Mouse (Mus musculus) limb, embryonic 15.5 days (tissue): ENCODE measurements around the gene Vkorc1l1. TPM values are rescaled to one million over a fixed set of nuclear protein-coding genes. Genes with fewer than 3 reads are reported as not detected.
A peak's percentile ranks its signal among the peaks of the same experiment; 100 is the strongest.
"Not testable (repeated sequence)": the region's sequence is repeated elsewhere in the genome, so short reads cannot be mapped to it uniquely, and the experiment has no call there.

Experiments
- ATAC-seq: fragments of 200-750 bp; cut with Nextera tagmentation; 2 replicates; pipeline ENCODE4 v1.8.0; 2017; ENCODE audit warnings: low read depth, moderate TSS enrichment; ENCODE audit not compliant: insufficient number of reproducible peaks, low FRiP score, low TSS enrichment
- H3K27ac ChIP-seq: fragments of 300-500 bp; sonication (generic); 2 replicates; pipeline ENCODE4 v1.5.1; 2015; ENCODE audit warnings: moderate library complexity, mild to moderate bottlenecking, inconsistent platforms
- H3K27me3 ChIP-seq: fragments of 300-500 bp; sonication (generic); 2 replicates; pipeline ENCODE4 v1.6.1; 2015; ENCODE audit warnings: inconsistent platforms
- H3K36me3 ChIP-seq: fragments of 300-500 bp; sonication (generic); 2 replicates; pipeline ENCODE4 v1.6.1; 2015; ENCODE audit warnings: inconsistent platforms
- H3K4me1 ChIP-seq: fragments of 300-500 bp; sonication (generic); 2 replicates; pipeline ENCODE4 v1.6.1; 2015; ENCODE audit warnings: inconsistent platforms
- H3K4me2 ChIP-seq: fragments of 300-500 bp; sonication (generic); 2 replicates; pipeline ENCODE4 v1.6.1; 2015; ENCODE audit warnings: mild to moderate bottlenecking, inconsistent platforms
- H3K4me3 ChIP-seq: fragments of 300-500 bp; sonication (generic); 2 replicates; pipeline ENCODE4 v1.5.1; 2015; ENCODE audit warnings: mild to moderate bottlenecking, inconsistent platforms
- H3K9ac ChIP-seq: fragments of 300-500 bp; sonication (generic); 2 replicates; pipeline ENCODE4 v1.6.1; 2015; ENCODE audit warnings: inconsistent platforms
- H3K9me3 ChIP-seq: fragments of 300-500 bp; sonication (generic); 2 replicates; pipeline ENCODE4 v1.6.1; 2016; ENCODE audit warnings: inconsistent platforms
- WGBS: fragments of 180-500 bp; shearing (Covaris S2); methylation state at CpG from one replicate; pipeline ENCODE4 v1.1.7; 2015; 5-methylcytosine and 5-hydroxymethylcytosine counted together
- polyA plus RNA-seq: library from polyadenylated mRNA; unstranded; fragments of >200 nt; fragmentation: Nextera tagmentation; extraction: Ambion mirVana; gene quantifications from 2 replicates; pipeline ENCODE4 v1.2.1, GENCODE M21; 2015

Vkorc1l1 gene
- 21.2 and 28.5 TPM in 2 replicates for polyA plus RNA-seq

DNA sequence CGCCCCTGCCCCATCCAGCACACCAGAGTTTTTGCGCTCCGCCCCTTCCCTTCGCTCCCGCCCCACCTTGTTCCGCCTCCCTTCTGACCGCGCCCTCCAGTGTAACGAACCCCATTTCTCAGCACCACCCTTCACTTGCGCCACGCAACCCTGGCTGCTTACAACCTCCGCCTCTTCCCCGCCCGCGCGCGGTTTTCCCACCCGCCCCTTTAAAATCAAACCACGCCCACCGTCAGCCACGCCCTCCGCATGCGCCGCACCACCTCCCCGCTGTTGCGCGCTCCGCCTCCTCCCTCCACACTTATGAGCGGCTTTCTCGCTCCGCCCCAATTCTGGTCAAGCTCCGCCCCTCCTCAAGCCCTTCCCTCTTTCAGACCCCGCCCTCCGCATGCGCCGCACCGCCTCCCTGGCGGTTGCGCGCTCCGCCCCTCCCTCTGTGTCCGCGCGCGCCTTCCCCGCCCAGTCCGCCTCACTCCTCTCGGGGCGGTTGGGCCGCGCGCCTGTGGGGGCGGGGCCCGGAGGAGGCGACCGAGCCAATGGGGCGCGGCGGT is at the start of gene Vkorc1l1:
Gene Vkorc1l1, plus strand, starts transcription at position 476 of the 551 bp plus-strand sequence.
- H3K27ac ChIP-seq, result peak within 1 kb of the TSS; percentile 73
- H3K4me2 ChIP-seq, result peak within 1 kb of the TSS; percentile 70
- peak; percentile 98 for ATAC-seq

DNA sequence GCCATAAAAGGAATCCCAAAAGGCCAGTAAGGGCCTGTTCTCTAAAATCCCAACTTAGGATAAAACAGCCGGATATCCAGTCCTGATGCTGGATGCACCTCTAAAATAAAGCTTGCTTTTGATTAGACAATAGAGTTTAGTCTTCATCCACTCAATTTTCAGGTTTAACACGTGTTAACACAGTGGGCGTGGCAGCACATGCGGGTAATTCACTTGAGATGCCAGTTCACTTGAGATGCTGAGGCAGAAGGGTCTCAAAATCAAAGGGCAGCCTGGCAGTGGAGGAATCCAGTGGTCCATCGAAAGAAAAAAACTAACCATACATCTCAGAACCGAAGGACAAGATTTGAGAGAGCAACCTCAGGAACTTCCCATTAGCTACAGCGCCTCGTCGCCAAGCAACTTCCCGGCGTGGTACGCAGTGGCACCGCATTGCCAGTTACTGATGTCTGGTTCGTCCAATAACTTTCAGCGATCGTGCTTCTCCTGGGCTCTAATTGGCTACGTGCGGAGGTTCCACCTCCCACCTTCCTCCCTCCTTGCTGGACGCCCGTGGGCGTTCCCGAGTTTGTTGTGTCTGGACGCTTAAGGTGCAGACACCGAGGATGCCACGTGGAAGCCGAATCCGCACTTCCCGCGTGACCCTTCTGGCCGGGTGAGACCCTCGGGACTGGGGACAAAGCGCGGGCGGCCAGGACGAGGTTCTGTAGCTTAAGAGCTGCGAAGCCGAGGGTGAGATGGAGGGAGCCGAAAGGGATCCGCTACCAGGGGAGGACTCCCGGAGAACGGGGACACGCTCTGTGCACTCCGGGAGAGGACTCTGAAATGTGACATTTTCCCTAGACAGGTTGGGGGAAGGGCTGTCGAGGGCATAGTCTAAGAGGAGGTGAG is 46.3 kb upstream of the Vkorc1l1 start, which contains the start of gene Zbed5:
Gene Zbed5, plus strand, starts transcription at position 526 of the 891 bp plus-strand sequence.
- WGBS, result under 1% methylated on average over 44 of the region's 44 CpGs
- H3K27me3 ChIP-seq, result no peaks in the 10 kb centered on the region

More for the DNA sequence above, at the start of gene Vkorc1l1:
- Histone ChIP-seq H3K9ac (peak within 1 kb of the TSS; percentile 70), H3K4me3 (peak within 1 kb of the TSS; percentile 81), H3K36me3 (no peaks in the 10 kb centered on the region), H3K4me1 (peaks cover 5% of the 10 kb centered on the region; the same call in 1 of the 2 replicates), H3K27me3 (no peaks in the 10 kb centered on the region), H3K9me3 (no peaks in the 10 kb centered on the region)
- under 1% methylated on average over 55 of the region's 59 CpGs for WGBS

DNA sequence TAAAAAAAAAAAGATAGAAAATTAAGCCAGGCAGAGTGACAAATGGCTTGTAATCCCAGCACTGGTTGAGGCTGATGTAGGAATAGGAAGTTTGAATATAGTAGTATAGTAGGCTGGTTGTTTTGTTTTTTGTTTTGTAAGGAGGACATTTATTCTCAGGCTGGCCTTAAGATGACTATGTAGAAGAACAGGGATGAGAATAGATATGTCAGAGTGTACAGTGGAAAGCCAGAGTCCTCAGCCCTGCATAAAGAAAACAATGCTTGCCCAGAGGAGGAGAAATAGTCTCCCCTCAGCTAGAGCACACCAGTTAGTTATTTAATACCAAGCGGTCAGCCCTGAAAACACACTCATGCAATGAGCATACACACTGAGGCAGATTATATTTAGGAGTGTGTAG is 43.3 kb upstream of the Vkorc1l1 start, which contains the start of gene Phkg1:
Gene Phkg1, minus strand, starts transcription at position 101 of the 400 bp plus-strand sequence.
- Histone ChIP-seq H3K4me1 (0 out of 2 replicates have a peak, but pooled peaks cover 9% of the 10 kb centered on the region), H3K27me3 (no peaks in the 10 kb centered on the region)

More for the DNA sequence above, 46.3 kb upstream of the Vkorc1l1 start, which contains the start of gene Zbed5:
- Histone ChIP-seq H3K9me3 (no peaks in the 10 kb centered on the region), H3K4me3 (peak within 1 kb of the TSS; percentile 66), H3K27ac (peak within 1 kb of the TSS; percentile 24; the same call in 1 of the 2 replicates), H3K4me1 (0 out of 2 replicates have a peak, but pooled peaks cover 9% of the 10 kb centered on the region), H3K36me3 (peaks cover under 1% of the 10 kb centered on the region; the same call in 1 of the 2 replicates), H3K9ac (peak within 1 kb of the TSS; percentile 39), H3K4me2 (peak within 1 kb of the TSS; percentile 84)
- peak; percentile 97 for ATAC-seq

DNA sequence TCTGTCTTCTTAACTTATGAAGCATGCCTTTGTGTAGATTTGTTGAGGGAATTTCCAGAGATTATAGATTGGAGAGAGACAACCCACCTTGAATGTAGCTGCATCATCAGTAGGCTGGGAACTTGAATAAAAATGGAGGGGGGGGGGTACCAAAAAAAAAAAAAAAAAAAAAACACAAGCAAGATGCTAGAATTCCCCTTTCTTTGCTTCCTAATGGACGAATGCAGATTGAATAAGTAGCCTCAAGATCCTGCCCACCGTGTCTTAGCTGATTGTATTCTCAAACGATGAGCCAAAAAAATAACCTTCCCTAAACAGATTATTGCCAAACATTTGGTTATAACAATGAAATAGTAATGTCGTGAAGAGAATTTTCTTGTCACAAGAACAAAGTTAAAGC is 34.0 kb upstream of the Vkorc1l1 start:
- peak overlapping the region; percentile 91 for H3K4me2 ChIP-seq
- ATAC-seq, result no peak
- no peaks in the 10 kb centered on the region for H3K27me3 ChIP-seq
- 27% methylated on average over 4 of the region's 4 CpGs for WGBS
- no peak overlapping the region for H3K27ac ChIP-seq
- H3K4me1 ChIP-seq, result peaks cover 9% of the 10 kb centered on the region
- peak overlapping the region; percentile 79 for H3K4me3 ChIP-seq
- no peaks in the 10 kb centered on the region for H3K9me3 ChIP-seq
- no peak overlapping the region for H3K9ac ChIP-seq
- H3K36me3 ChIP-seq, result peaks cover 6% of the 10 kb centered on the region

More for the DNA sequence above, 43.3 kb upstream of the Vkorc1l1 start, which contains the start of gene Phkg1:
- Histone ChIP-seq H3K4me3 (no peak within 1 kb of the TSS), H3K9me3 (no peaks in the 10 kb centered on the region), H3K9ac (no peak within 1 kb of the TSS), H3K36me3 (peaks cover 22% of the 10 kb centered on the region), H3K4me2 (no peak within 1 kb of the TSS), H3K27ac (no peak within 1 kb of the TSS)
- ATAC-seq, result no peak
- 96% methylated on average over 1 of the region's 1 CpGs for WGBS

DNA sequence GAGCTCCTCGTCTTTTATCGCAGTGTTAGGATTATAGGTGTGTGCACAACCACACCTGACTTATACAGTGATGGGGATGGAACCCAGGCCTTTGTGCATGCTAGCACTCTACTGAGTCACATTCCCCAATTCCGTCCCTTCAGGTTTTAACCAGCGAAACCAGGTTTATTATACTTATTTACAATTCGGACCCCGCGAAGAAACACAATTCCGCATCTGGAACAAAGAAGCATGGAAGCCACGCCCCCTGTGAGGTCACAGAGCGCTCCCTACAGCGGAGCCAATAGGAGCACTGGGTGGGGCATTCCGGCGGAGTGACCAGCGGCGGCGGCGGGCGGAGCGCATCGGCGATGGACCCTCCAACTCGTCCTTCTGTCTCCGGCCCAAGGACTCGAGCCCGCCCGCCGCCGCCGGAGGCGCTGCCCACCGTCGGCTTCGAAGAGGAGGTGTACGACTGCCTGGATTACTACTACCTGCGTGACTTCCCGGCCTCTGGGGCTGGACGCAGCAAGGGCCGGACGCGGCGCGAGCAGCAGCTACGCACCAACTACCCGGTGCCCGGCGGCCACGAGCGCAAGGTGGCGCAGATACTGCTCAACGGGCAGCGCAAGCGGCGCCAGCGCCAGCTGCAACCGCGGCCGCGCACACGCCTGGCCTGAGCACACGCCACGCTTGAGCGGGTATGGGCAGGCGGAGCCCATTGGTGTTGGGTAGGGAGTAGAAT is 33.4 kb upstream of the Vkorc1l1 start, which contains the start of gene Nupr1l:
Gene Nupr1l, plus strand, starts transcription at position 299 of the 724 bp plus-strand sequence.
- Histone ChIP-seq H3K4me2 (peak within 1 kb of the TSS; percentile 91), H3K36me3 (no peaks in the 10 kb centered on the region), H3K27ac (peak within 1 kb of the TSS; percentile 82), H3K9me3 (no peaks in the 10 kb centered on the region), H3K4me1 (peaks cover 9% of the 10 kb centered on the region), H3K4me3 (peak within 1 kb of the TSS; percentile 79), H3K27me3 (no peaks in the 10 kb centered on the region), H3K9ac (peak within 1 kb of the TSS; percentile 63)
- WGBS, result under 1% methylated on average over 62 of the region's 63 CpGs
- peak; percentile 92 for ATAC-seq

DNA sequence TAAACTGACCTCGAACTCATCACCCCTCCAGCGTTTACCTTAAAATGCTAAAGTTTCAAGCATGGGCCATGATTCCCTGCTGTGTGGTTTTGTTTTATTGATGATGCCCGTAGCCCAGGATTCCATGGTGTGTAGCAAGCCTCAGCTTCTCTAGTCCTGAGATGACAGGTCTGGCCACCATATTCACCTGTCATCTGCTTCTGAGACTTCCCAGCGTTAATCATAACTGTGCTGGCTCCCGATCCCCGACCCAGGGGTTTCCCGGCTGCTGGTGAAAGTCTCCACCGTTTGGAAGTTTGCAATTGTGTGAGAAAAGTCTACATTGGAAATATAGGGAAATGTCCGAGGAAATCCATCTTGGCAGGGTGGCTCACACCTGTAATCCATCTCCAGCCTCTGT is 32.6 kb upstream of the Vkorc1l1 start:
- no peak overlapping the region for H3K27ac ChIP-seq
- WGBS, result 65% methylated on average over 9 of the region's 9 CpGs
- no peaks in the 10 kb centered on the region for H3K36me3 ChIP-seq
- H3K4me1 ChIP-seq, result peaks cover 9% of the 10 kb centered on the region
- no peak for ATAC-seq
- no peaks in the 10 kb centered on the region for H3K27me3 ChIP-seq
- H3K4me2 ChIP-seq, result peak overlapping the region; percentile 91
- H3K9ac ChIP-seq, result 0 out of 2 replicates have a peak overlapping the region, but pooled peaks have one; percentile 8
- peak overlapping the region; percentile 79 for H3K4me3 ChIP-seq
- no peaks in the 10 kb centered on the region for H3K9me3 ChIP-seq

DNA sequence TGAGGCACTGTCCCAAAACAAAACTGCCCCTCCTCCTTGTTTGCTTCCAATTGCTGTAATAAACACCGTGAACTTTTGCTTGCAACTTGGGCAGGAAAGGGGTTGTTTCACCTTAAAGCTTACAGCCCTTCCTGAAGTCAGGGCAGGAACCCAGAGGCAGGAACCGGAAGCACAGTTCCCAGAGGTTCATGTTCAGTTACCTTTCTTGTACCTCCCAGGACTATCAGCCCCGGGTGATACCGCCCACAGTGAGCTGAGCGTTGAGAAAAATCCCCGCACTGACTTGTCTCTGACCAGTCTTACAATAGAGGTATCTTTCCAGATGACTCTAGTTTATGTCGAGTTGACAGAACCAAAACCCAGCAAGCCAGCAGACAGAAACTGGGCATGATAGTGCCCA is 32.2 kb upstream of the Vkorc1l1 start:
- no peak overlapping the region for H3K9ac ChIP-seq
- H3K27ac ChIP-seq, result no peak overlapping the region
- H3K27me3 ChIP-seq, result no peaks in the 10 kb centered on the region
- H3K4me1 ChIP-seq, result peaks cover 9% of the 10 kb centered on the region
- WGBS, result 71% methylated on average over 7 of the region's 7 CpGs
- H3K4me3 ChIP-seq, result no peak overlapping the region
- ATAC-seq, result no peak
- H3K4me2 ChIP-seq, result no peak overlapping the region
- H3K36me3 ChIP-seq, result no peaks in the 10 kb centered on the region
- H3K9me3 ChIP-seq, result no peaks in the 10 kb centered on the region

DNA sequence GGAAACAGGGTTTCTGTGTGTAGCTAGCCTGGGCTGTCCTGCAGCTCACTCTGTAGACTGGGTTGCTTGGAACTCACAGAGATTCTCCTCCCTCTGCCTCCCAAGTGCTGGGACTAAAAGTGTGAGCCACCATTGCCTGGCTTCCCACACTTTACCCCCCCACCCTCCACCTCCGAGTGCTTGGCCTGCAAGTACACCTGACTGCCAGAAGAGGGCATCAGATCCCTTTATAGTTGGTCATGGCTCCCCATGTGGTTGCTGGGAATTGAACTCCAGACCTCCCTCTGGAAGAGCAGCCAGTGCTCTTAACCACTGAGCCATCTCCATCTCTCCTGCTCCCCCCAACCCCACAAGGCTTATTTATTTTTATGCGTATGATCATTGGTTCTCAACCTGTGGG is 27.7 kb upstream of the Vkorc1l1 start:
- no peaks in the 10 kb centered on the region for H3K36me3 ChIP-seq
- no peak overlapping the region for H3K4me3 ChIP-seq
- no peak overlapping the region for H3K4me2 ChIP-seq
- H3K4me1 ChIP-seq, result peaks cover 5% of the 10 kb centered on the region; the same call in 1 of the 2 replicates
- no peaks in the 10 kb centered on the region for H3K27me3 ChIP-seq
- no peaks in the 10 kb centered on the region for H3K9me3 ChIP-seq
- H3K27ac ChIP-seq, result no peak overlapping the region
- no peak for ATAC-seq
- H3K9ac ChIP-seq, result no peak overlapping the region
- WGBS, result 27% methylated on average over 2 of the region's 2 CpGs

DNA sequence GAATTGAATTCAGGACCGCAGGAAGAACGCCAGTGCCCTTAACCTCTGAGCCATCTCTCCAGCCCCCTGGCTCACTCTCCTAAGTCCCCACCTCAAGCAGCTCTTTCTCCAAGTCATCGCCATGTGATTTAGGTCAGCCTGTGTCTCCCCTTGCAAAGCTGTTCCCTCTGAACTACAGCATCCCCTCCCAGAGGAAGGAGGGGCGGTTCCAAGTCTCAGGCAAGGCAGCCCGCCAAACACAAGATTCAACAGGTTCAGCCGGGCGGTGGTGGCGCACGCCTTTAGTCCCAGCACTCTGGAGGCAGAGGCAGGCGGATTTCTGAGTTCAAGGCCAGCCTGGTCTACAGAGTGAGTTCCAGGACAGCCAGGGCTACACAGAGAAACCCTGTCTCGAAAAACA is 26.3 kb upstream of the Vkorc1l1 start:
- not testable (repeated sequence) for H3K27me3 ChIP-seq, H3K27ac ChIP-seq, H3K36me3 ChIP-seq, H3K4me3 ChIP-seq, ATAC-seq, H3K4me2 ChIP-seq, H3K9ac ChIP-seq, H3K4me1 ChIP-seq, H3K9me3 ChIP-seq
- WGBS, result 81% methylated on average over 11 of the region's 11 CpGs

DNA sequence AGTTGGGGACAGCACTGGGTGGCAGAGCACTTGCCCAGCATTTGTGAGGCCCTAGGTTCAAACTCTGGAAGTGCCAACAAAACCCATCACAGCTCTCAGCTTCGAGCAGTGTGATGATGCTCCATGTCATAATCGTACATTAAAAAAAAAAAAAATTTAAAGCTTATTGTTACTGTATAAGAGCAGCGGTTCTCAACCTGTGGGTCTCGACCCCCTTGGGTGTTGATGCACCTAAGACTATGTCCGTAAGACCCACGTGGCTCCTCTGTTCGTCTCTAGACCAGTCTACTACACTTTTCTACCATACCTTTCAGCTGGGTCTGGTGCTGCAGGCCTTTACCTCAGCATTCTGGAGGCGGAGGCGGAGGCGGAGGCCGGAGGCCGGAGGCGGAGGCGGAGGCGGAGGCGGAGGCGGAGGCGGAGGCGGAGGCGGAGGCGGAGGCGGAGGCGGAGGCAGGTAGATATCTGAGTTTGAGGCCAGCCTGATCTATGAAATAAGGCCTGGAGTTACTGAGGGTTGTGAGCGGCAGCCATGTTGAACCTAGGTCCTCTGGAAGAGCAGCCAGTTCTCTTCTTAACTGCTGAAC is 23.6 kb upstream of the Vkorc1l1 start:
- no peak for ATAC-seq

DNA sequence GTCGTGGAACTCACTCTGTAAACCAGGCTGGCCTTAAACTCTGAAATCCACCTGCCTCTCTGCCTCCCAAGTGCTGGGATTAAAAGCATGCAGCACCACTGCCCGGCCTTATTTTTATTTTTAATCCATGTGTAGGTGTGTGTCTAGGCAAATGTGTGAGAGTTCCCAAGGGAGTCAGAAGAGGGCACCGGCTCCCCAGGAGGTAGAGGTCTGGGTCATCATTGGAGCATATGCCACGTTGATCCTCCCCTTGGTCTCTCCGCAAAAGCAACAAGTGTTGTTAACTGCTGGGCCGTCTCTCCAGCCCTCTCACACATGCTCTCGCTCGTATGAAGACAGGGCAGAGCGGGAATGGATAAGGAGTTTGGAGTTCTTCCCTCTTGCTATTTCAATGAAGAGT is 23.0 kb upstream of the Vkorc1l1 start:
- Histone ChIP-seq H3K9me3 (no peaks in the 10 kb centered on the region), H3K4me3 (no peak overlapping the region), H3K4me1 (no peaks in the 10 kb centered on the region), H3K9ac (no peak overlapping the region), H3K36me3 (no peaks in the 10 kb centered on the region), H3K4me2 (no peak overlapping the region), H3K27me3 (no peaks in the 10 kb centered on the region), H3K27ac (no peak overlapping the region)
- no peak for ATAC-seq
- WGBS, result 67% methylated on average over 9 of the region's 9 CpGs

More for the DNA sequence above, 23.6 kb upstream of the Vkorc1l1 start:
- Histone ChIP-seq H3K27me3 (no peaks in the 10 kb centered on the region), H3K36me3 (no peaks in the 10 kb centered on the region), H3K4me3 (no peak overlapping the region), H3K9ac (no peak overlapping the region), H3K27ac (no peak overlapping the region), H3K4me2 (no peak overlapping the region), H3K4me1 (no peaks in the 10 kb centered on the region), H3K9me3 (no peaks in the 10 kb centered on the region)
- WGBS, result 88% methylated on average over 24 of the region's 24 CpGs
